Mouse (Mus musculus) kidney, postnatal 10 days (tissue): Measurements from ENCODE around the gene Foxc1.
A peak's percentile ranks its signal among the peaks of the same experiment; 100 is the strongest.

Source experiments
- DNase-seq: peaks from one replicate; pipeline ENCODE4 v3.0.0; 2021; ENCODE audit warnings: mixed read lengths

The Foxc1 gene

DNA sequence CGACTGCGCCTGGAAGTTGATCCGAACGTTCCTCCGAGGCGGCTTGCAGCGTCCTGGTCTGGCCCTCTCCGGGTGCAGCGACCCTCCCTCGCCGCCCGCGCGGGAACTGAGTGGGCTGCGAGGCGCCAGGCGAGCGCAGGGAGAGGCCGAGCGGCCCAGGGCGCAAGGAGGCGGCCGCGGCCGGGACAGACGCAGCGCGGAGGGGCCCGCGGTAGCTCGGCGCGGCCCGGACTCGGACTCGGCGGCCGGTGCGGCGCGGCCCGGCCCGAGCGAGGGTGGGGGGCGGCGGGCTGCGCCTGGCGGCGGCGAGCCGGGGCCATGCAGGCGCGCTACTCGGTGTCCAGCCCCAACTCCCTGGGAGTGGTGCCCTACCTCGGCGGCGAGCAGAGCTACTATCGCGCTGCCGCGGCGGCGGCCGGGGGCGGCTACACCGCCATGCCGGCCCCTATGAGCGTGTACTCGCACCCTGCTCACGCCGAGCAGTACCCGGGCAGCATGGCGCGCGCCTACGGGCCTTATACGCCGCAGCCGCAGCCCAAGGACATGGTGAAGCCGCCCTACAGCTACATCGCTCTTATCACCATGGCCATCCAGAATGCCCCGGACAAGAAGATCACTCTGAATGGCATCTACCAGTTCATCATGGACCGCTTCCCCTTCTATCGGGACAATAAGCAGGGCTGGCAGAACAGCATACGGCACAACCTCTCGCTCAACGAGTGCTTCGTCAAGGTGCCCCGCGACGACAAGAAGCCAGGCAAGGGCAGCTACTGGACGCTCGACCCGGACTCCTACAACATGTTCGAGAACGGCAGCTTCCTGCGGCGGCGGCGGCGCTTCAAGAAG is 680 bp downstream of the Foxc1 start:
- DNase-seq: peak; percentile 62

GRCm38 (mm10) chr13:31807736-31808115 is 1.3 kb downstream of the Foxc1 start:
- DNase-seq: no peak

DNA sequence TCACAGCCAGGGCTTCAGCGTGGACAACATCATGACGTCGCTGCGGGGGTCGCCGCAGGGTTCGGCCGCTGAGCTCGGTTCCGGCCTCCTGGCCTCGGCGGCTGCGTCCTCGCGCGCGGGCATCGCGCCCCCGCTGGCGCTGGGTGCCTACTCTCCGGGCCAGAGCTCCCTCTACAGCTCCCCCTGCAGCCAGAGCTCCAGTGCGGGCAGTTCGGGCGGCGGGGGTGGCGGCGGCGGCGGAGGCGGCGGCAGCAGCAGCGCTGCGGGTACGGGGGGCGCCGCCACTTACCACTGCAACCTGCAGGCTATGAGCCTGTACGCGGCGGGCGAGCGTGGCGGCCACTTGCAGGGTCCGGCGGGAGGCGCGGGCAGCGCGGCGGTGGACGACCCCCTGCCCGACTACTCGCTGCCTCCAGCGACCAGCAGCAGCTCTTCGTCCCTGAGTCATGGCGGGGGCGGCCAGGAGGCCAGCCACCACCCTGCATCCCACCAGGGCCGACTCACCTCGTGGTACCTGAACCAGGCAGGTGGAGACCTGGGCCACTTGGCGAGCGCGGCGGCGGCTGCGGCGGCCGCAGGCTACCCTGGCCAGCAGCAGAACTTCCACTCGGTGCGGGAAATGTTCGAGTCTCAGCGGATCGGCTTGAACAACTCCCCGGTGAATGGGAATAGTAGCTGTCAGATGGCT is 1.8 kb downstream of the Foxc1 start:
- DNase-seq: peak; percentile 76

DNA sequence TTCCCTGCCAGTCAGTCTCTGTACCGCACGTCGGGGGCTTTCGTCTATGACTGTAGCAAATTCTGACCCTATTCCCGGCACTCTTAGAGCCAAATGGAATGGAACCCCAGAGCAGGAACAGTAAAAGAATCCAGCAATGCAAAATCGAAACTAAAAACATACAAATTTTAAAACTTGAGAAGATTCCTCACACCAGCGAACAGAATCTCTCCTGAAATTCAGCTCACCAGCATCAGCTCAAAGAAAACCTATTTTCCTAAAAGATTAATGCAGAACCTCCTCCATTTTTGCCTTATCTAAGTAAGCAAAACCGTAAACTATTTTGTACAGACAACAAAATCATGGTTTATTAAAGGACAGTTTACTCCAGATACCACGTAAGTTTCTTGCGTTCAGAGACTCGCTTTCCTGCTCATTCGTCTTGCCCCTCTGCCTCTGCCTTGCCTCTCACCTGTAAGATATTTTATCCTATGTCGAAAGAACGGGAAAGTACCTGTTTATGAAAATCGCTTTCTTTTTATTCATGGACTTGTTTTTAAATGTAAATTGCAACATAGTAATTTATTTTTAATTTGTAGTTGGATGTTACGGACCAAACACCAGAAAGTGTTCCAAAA is 2.5 kb downstream of the Foxc1 start:
- no peak for DNase-seq

DNA sequence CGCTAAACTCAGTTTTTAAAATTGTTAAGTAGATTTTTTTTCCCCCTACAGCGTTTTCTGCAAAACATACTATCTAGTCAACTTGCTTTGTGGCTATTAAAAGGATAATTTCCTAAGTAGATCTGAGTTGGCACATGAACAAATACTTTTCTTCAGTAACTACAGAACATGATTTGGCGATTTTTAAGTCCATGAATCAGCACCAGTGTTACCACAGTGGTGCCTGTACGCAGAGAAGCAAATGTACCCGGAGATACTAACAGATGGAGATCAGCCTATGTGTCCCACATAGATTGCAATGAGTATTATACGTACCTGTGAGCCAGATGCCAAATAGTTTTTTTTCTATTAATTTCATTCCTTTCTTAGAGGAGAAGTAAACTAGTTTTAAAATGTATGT is 3.3 kb downstream of the Foxc1 start:
- no peak for DNase-seq

DNA sequence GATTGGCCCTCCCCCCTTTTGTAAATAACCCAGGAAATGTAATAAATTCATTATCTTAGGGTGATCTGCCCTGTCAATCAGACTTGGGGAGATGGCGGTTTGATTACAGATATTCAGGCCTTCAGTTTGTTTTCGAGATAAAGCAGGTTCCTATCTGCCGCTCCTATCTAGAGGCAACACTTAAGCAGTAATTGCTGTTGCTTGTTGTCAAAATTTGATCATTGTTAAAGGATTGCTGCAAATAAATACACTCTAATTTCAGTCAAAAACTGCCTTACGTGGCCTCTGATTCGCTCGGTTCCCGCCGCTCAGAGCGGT is 3.9 kb downstream of the Foxc1 start:
- DNase-seq: no peak

DNA sequence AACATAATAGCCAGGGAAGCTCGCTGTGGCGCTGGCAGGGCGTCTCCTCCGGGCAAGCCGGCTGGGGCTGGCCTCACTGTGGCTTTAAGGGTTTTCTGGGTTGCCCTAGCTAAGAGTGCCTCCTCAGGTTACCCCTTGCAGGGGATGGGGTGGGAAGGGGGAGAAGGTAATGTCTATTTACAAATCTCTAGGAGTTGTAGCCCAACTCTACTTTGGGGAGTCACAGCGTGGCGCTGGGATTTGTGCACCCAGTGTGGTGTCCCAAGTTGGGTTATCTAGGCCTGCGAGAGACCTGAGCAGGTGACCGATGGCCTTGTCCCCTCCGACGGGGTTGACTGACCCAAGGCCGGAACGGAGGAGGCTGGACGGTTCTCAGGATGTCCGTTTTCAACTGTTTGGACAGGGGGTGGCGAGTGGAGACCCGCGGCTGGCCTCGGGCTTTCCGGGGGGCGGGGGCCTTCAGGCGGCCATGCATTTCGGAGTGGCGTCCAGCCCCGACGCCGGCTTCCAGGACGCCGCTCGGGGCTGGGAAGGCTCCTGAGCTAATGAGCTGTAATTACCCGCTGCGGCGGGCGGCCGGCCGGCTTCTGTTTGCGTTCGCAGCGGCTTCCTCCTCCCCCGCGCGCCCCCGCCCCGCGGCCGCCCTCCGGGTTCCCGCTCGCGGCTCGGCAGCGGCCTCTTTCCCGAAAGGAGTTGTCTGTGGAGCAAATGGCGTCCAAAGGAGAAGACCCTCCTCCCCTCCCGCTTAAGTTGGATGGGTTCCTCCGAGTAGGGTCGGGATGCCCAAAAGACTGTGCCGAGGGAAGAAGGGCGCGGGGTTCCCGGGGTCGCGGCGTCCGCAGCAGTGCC is 4.5 kb downstream of the Foxc1 start:
- peak; percentile 65 for DNase-seq

DNA sequence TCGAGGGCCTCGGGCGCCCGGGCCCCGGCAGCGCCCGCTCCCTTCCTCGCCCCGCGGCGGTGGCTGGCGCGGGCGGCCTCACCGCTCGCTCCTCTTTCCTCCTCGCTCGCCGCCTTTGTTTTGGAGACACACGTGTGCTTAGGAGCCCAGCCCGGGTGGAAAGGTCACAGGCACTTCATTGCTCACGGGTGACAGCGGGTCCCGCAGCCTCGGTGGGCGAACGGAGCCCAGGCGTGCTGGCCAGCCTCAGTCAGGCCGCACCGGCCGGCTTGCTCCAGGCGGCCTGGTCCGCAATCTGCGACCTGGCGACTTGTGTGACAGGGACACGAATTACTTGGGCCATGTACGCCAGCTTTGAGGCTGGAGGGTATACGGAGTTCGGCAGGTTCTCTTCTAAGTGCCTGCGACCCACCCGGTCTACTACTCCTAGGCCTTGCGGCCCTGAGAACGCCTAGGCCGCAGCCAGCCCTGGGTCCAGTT is 5.1 kb downstream of the Foxc1 start:
- peak; percentile 46 for DNase-seq

GRCm38 (mm10) chr13:31812701-31813100 is 6.3 kb downstream of the Foxc1 start:
- no peak for DNase-seq

- DNase-seq: peak; percentile 31
These were observed 9.1 kb downstream of the Foxc1 start for GRCm38 (mm10) chr13:31815383-31816003.

DNA sequence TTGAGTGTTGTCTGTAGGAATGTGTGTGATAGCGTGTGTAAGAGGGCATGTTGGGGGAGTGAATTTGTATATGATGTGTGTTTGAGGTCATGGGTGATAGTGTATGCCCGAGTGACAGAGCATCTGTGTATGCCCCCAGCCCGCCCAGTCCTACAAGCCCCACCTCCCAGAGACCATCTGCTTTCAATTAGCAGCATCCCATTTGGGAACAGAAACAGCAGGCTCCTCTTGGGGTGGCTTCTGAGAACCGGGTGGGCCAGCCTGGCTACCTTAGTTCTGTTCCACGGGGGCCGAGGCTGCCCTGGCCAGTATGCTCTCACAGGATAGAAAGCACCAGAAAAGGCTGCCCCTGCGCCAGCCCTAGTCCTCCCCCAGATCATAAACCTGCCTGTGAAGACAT is 11.9 kb downstream of the Foxc1 start:
- no peak for DNase-seq

DNA sequence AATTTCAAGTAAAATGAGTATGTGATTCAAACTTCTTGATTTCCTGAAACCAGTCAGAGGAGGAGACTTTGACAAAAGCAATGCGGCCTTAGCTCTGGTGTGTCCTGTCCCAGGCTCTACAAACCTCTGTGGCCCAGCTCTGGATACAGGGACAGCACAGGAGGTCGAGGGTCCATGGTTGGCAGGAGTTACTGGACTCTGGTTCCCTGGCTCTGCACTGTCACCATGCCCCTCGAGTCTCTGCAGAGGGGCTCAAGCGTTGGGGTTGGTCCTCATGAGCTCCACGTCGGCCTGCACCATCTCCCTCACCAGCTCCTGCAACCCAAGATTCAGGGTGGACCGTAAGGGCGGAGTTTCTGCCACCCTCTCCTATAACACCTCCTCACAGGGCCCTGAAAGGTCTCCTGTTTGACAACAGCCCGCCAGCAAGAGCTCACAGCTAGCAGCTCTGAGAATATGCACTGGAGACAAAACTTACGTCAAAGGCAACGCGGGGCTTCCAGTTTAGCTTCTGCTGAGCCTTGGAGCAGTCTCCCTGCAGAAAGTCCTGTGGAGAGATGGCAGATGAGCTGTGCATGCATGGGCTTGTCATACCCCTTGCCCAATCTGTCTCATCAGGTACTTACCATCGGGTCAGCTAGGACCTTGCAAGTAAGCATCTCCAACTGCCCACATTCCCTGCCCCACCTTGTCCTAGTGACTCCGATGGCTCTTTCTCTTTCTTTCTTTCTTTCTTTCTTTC is 13.4 kb downstream of the Foxc1 start:
- no peak for DNase-seq

GRCm38 (mm10) chr13:31820587-31821017 is 14.2 kb downstream of the Foxc1 start:
- DNase-seq: peak; percentile 68

GRCm38 (mm10) chr13:31821050-31821449 is 14.6 kb downstream of the Foxc1 start:
- no peak for DNase-seq

- no peak for DNase-seq
These were observed 16.9 kb downstream of the Foxc1 start for GRCm38 (mm10) chr13:31823316-31823715.

GRCm38 (mm10) chr13:31825180-31825579 is 18.7 kb downstream of the Foxc1 start:
- DNase-seq: no peak

GRCm38 (mm10) chr13:31827160-31827559 is 20.7 kb downstream of the Foxc1 start:
- no peak for DNase-seq

GRCm38 (mm10) chr13:31827820-31828332 is 21.4 kb downstream of the Foxc1 start:
- no peak for DNase-seq

- no peak for DNase-seq
These were observed 22.0 kb downstream of the Foxc1 start for GRCm38 (mm10) chr13:31828446-31828845.

GRCm38 (mm10) chr13:31830332-31830731 is 23.9 kb downstream of the Foxc1 start:
- peak; percentile 45 for DNase-seq

DNA sequence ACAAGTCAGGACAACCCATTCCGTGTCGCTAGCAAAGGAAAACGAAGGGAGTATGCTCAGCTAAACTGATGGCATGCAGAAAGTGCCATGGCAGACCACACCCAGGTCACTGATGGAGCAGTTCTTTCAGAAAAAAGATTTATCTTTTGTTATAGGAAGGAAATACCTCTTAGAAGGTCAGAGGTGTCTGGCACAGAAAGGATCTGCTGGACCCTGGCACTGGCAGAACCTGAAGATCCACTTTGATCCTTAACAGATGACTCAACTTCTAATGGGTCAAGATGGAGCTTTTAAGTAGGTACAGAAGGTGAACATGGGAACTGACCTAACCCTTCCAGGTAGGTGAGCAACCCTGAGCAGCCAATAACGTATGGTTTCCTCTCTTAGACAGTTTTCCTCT is 29.4 kb downstream of the Foxc1 start:
- DNase-seq: no peak
